Mouse (Mus musculus) hindbrain, embryonic 16.5 days (tissue): ENCODE data around the gene Nuak1. TPM values are rescaled to one million over a fixed set of nuclear protein-coding genes. Genes with fewer than 3 reads are reported as not detected.
A peak's percentile ranks its signal among the peaks of the same experiment; 100 is the strongest.

Experiments
- ATAC-seq: fragments of 200-750 bp; cut with Nextera tagmentation; 2 replicates; pipeline ENCODE4 v1.8.0; 2017; ENCODE audit warnings: moderate TSS enrichment, moderate library complexity
- H3K27ac ChIP-seq: fragments of 300-500 bp; sonication (generic); 2 replicates; pipeline ENCODE4 v1.5.1; 2014; ENCODE audit warnings: low read depth, mild to moderate bottlenecking, control low read depth, low read length, moderate library complexity
- H3K27me3 ChIP-seq: fragments of 300-500 bp; sonication (generic); replicated peaks from 2 replicates; pipeline ENCODE4 v1.6.1; 2014; ENCODE audit warnings: low read length; ENCODE audit not compliant: control insufficient read depth, insufficient read depth
- H3K36me3 ChIP-seq: fragments of 300-500 bp; sonication (generic); 2 replicates; pipeline ENCODE4 v1.6.1; 2014; ENCODE audit warnings: mild to moderate bottlenecking, low read length, moderate library complexity, mixed read lengths; ENCODE audit not compliant: control insufficient read depth, insufficient read depth
- H3K4me1 ChIP-seq: fragments of 300-500 bp; sonication (generic); 2 replicates; pipeline ENCODE4 v1.6.1; 2014; ENCODE audit warnings: low read depth, low read length; ENCODE audit not compliant: control insufficient read depth, insufficient read depth
- H3K4me2 ChIP-seq: fragments of 300-500 bp; sonication (generic); 2 replicates; pipeline ENCODE4 v1.6.1; 2014; ENCODE audit warnings: mild to moderate bottlenecking, low read length, control low read depth, moderate library complexity
- H3K4me3 ChIP-seq: fragments of 300-500 bp; sonication (generic); 2 replicates; pipeline ENCODE4 v1.5.1; 2014; ENCODE audit warnings: mild to moderate bottlenecking, low read length, control low read depth, moderate library complexity
- H3K9ac ChIP-seq: fragments of 300-500 bp; sonication (generic); 2 replicates; pipeline ENCODE4 v1.6.1; 2014; ENCODE audit warnings: low read depth, mild to moderate bottlenecking, control low read depth, low read length, moderate library complexity
- H3K9me3 ChIP-seq: fragments of 300-500 bp; sonication (generic); 2 replicates; pipeline ENCODE4 v1.6.1; 2014; ENCODE audit warnings: mild to moderate bottlenecking, low read length, moderate library complexity; ENCODE audit not compliant: control insufficient read depth
- WGBS: fragments of 180-500 bp; shearing (Covaris S2); extraction: QIAGEN DNeasy Blood & Tissue Kit; methylation state at CpG from one replicate; pipeline ENCODE4 v1.1.7; 2014; 5-methylcytosine and 5-hydroxymethylcytosine counted together
- polyA plus RNA-seq: library from polyadenylated mRNA; unstranded; fragments of >200 nt; fragmentation: Nextera tagmentation; extraction: Ambion mirVana; gene quantifications from 2 replicates; pipeline ENCODE4 v1.2.1, GENCODE M21; 2015

Nuak1 gene
- polyA plus RNA-seq, 1 experiment from 2014 or later = 4.7 TPM

GRCm38 (mm10) chr10:84369646-84370314 is 70.6 kb downstream of the Nuak1 start:
- ATAC-seq = no peak
- Histone ChIP-seq H3K27me3 (no peaks in the 10 kb centered on the region), H3K27ac (no peak overlapping the region), H3K9ac (no peak overlapping the region), H3K9me3 (no peaks in the 10 kb centered on the region), H3K4me1 (peaks cover 14% of the 10 kb centered on the region), H3K4me3 (no peak overlapping the region), H3K4me2 (no peak overlapping the region), H3K36me3 (peaks cover 11% of the 10 kb centered on the region)
- WGBS = 89% methylated on average over 10 of the region's 11 CpGs

GRCm38 (mm10) chr10:84368185-84368584 is 72.2 kb downstream of the Nuak1 start:
- no peaks in the 10 kb centered on the region for H3K27me3 ChIP-seq
- ATAC-seq = no peak
- peaks cover 14% of the 10 kb centered on the region for H3K4me1 ChIP-seq
- H3K4me3 ChIP-seq = no peak overlapping the region
- no peak overlapping the region for H3K4me2 ChIP-seq
- H3K9me3 ChIP-seq = no peaks in the 10 kb centered on the region
- WGBS = 87% methylated on average over 3 of the region's 3 CpGs
- H3K9ac ChIP-seq = no peak overlapping the region
- H3K36me3 ChIP-seq = no peaks in the 10 kb centered on the region
- no peak overlapping the region for H3K27ac ChIP-seq

- Histone ChIP-seq H3K9ac (no peak overlapping the region), H3K4me2 (no peak overlapping the region), H3K4me3 (no peak overlapping the region), H3K36me3 (no peaks in the 10 kb centered on the region), H3K27ac (no peak overlapping the region), H3K9me3 (no peaks in the 10 kb centered on the region), H3K4me1 (no peaks in the 10 kb centered on the region), H3K27me3 (no peaks in the 10 kb centered on the region)
- WGBS = 83% methylated on average over 7 of the region's 7 CpGs
- ATAC-seq = no peak
These were observed 75.1 kb downstream of the Nuak1 start for GRCm38 (mm10) chr10:84365166-84365865.

- Histone ChIP-seq H3K27me3 (no peaks in the 10 kb centered on the region), H3K4me3 (no peak overlapping the region), H3K4me2 (no peak overlapping the region), H3K9ac (no peak overlapping the region), H3K27ac (no peak overlapping the region), H3K4me1 (no peaks in the 10 kb centered on the region), H3K9me3 (no peaks in the 10 kb centered on the region), H3K36me3 (no peaks in the 10 kb centered on the region)
- ATAC-seq = no peak
- WGBS = 92% methylated on average over 7 of the region's 7 CpGs
These were observed 76.6 kb downstream of the Nuak1 start for GRCm38 (mm10) chr10:84363833-84364232.

GRCm38 (mm10) chr10:84360953-84361352 is 79.4 kb downstream of the Nuak1 start:
- H3K4me3 ChIP-seq = no peak overlapping the region
- no peak overlapping the region for H3K9ac ChIP-seq
- no peaks in the 10 kb centered on the region for H3K4me1 ChIP-seq
- H3K27ac ChIP-seq = no peak overlapping the region
- H3K9me3 ChIP-seq = no peaks in the 10 kb centered on the region
- H3K27me3 ChIP-seq = no peaks in the 10 kb centered on the region
- no peak for ATAC-seq
- 98% methylated on average over 4 of the region's 4 CpGs for WGBS
- no peak overlapping the region for H3K4me2 ChIP-seq
- no peaks in the 10 kb centered on the region for H3K36me3 ChIP-seq

- no peaks in the 10 kb centered on the region for H3K27me3 ChIP-seq
- no peak overlapping the region for H3K27ac ChIP-seq
- H3K4me2 ChIP-seq = no peak overlapping the region
- no peak for ATAC-seq
- H3K4me3 ChIP-seq = no peak overlapping the region
- H3K9ac ChIP-seq = no peak overlapping the region
- no peaks in the 10 kb centered on the region for H3K9me3 ChIP-seq
- H3K4me1 ChIP-seq = no peaks in the 10 kb centered on the region
- WGBS = 90% methylated on average over 9 of the region's 9 CpGs
- H3K36me3 ChIP-seq = no peaks in the 10 kb centered on the region
These were observed 80.0 kb downstream of the Nuak1 start for GRCm38 (mm10) chr10:84360391-84360790.

- WGBS = 84% methylated on average over 4 of the region's 4 CpGs
- Histone ChIP-seq H3K27ac (no peak overlapping the region; the same call in 1 of the 2 replicates), H3K4me3 (no peak overlapping the region), H3K4me1 (no peaks in the 10 kb centered on the region), H3K27me3 (no peaks in the 10 kb centered on the region), H3K36me3 (no peaks in the 10 kb centered on the region), H3K9me3 (no peaks in the 10 kb centered on the region), H3K4me2 (no peak overlapping the region), H3K9ac (no peak overlapping the region)
- no peak for ATAC-seq
These were observed 81.7 kb downstream of the Nuak1 start for GRCm38 (mm10) chr10:84358738-84359120.

GRCm38 (mm10) chr10:84357997-84358737 is 82.2 kb downstream of the Nuak1 start:
- H3K27ac ChIP-seq = peak overlapping the region; percentile 71

GRCm38 (mm10) chr10:84357593-84357992 is 82.8 kb downstream of the Nuak1 start:
- Histone ChIP-seq H3K4me1 (no peaks in the 10 kb centered on the region), H3K9ac (no peak overlapping the region), H3K27me3 (no peaks in the 10 kb centered on the region), H3K9me3 (no peaks in the 10 kb centered on the region), H3K27ac (peak overlapping the region; percentile 71), H3K36me3 (no peaks in the 10 kb centered on the region), H3K4me3 (no peak overlapping the region), H3K4me2 (no peak overlapping the region)
- peak; percentile 63 for ATAC-seq
- WGBS = 75% methylated on average over 4 of the region's 4 CpGs

More at GRCm38 (mm10) chr10:84357997-84358737, 82.2 kb downstream of the Nuak1 start:
- Histone ChIP-seq H3K4me1 (no peaks in the 10 kb centered on the region), H3K36me3 (no peaks in the 10 kb centered on the region), H3K9ac (no peak overlapping the region), H3K4me3 (no peak overlapping the region), H3K9me3 (no peaks in the 10 kb centered on the region), H3K4me2 (no peak overlapping the region), H3K27me3 (no peaks in the 10 kb centered on the region)
- peak; percentile 97 for ATAC-seq
- 36% methylated on average over 4 of the region's 4 CpGs for WGBS
